Mouse (Mus musculus): ENCODE data around the gene Mgarp.

DNA sequence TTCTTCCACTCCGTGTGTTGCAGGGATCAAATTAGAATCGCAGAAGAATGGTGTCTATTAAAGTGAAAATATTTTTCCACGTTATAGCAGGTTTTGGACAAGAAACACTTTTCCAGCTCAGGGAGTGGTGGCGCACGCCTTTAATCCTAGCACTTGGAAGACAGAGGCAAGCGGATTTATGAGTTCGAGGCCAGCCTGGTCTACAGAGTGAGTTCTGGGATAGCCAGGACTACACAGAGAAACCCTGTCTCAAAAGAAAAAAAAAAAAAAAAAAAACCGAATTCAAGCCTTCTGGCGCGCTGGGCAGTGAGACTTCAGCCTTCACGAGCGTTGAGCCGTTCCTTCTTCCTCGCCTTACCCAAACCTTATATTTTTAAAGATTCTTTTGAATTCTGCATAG lies 38.9 kb downstream of the Mgarp start:
- TF ChIP-seq CTCF (IDR thresholded peaks at IDR 0.05; ENCODE audit: low read depth), result no peak
- no peak for TF ChIP-seq EP300 (IDR thresholded peaks at IDR 0.05; ENCODE audit: low read depth)

All from liver, postnatal 0 days (tissue).